Mouse (Mus musculus): ENCODE data around the gene Mpst. TPM values are rescaled to one million over a fixed set of nuclear protein-coding genes. Genes with fewer than 3 reads are reported as not detected.
A peak's percentile ranks its signal among the peaks of the same experiment; 100 is the strongest.

Gene Mpst
- polyA plus RNA-seq, 1 experiment from 2014 or later: 3.1 TPM

DNA sequence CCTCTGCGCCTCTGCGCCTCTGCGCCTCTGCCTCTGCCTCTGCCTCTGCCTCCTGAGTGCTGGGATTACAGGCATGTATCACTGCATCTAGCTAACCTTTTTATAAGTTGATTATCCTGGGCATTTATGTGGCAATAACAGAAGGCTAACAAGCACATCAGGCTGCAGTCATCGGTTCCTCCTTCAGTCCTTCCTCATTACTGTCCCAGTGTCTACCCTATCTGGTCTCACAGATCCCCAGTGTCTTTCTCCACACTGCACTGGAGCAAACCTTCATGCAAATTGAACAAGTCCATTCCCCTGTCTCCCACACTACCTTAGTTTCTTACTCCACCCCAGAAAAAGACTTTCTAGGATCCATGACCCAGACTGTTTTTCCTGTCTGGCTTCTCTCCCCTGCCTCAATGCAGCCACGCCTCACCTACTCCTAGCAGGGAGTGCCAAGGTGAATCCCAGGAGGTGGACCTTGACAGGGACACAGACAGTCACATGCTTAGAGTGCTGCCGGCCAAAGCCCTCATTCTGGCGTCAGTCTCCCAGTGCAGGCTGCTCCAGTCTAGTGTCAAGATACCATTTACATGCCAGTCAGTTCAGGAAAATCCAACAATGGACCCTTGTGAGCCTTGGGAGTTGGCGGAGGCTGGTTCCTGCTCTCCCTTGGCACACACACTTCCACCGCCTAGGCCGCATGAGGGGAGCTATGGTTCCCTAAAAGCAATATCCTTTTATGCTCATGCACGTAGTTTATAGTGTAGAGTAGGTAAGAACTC lies 22.6 kb upstream of the Mpst start:
- no peak overlapping the region for H3K9ac ChIP-seq
- no peak overlapping the region for H3K4me2 ChIP-seq (replicated peaks)
- H3K4me3 ChIP-seq (replicated peaks): no peak overlapping the region
- H3K4me1 ChIP-seq (replicated peaks): no peaks in the 10 kb centered on the region
- peaks cover 17% of the 10 kb centered on the region for H3K27me3 ChIP-seq (replicated peaks)
- 0 out of 2 replicates have a peak overlapping the region, but pooled peaks have one; percentile 19 for H3K27ac ChIP-seq
- 77% methylated on average over 11 of the region's 11 CpGs for WGBS
- peak; percentile 80 for ATAC-seq
- H3K9me3 ChIP-seq: no peaks in the 10 kb centered on the region
- H3K36me3 ChIP-seq: no peaks in the 10 kb centered on the region

DNA sequence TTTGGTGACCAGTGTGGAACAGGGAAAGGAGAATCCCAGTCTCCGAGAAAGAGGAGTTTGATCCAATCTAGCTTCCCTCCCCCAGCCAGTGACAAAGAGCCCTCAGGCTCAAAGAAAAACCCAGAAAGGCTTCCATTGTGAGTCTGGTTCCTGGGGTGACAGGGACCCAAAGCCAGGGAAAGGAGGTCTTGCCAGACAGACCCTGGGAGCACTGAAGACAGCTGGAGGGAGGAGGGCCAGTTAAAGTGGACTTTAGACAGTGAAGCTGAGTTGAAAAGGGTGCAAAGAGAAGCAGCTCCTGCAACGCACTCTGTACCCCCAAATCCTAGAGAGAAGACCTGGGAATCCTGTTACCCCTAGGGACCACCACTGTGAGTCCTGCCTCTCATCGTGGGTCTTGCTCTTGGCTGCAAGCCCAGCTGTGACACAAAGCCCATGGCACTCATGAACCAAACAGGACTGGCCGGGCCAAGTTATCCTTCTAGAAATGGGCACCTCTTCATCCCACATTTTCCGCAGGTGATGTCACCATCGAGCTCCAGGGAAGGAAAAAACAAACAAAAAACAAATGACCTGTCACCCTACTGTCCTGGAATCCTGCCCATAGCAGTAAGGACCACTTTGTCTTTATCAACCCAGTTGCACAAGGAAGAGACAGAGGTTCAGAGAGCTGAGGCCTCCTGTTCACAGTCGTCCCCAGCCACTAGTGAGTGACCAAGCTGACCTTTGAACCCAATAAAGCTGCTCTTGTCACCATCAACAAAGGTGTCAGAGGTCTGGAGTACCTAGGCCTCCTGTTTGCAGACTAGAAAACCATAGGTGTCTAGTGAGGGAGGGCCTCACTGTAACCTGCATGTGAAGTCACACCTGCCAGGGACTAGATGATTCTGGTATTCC lies 21.7 kb upstream of the Mpst start:
- no peaks in the 10 kb centered on the region for H3K9me3 ChIP-seq
- H3K9ac ChIP-seq: no peak overlapping the region
- H3K4me3 ChIP-seq (replicated peaks): no peak overlapping the region
- H3K27ac ChIP-seq: 0 out of 2 replicates have a peak overlapping the region, but pooled peaks have one; percentile 19
- H3K27me3 ChIP-seq (replicated peaks): peaks cover 19% of the 10 kb centered on the region
- H3K36me3 ChIP-seq: no peaks in the 10 kb centered on the region
- peak; percentile 84 for ATAC-seq
- no peaks in the 10 kb centered on the region for H3K4me1 ChIP-seq (replicated peaks)
- no peak overlapping the region for H3K4me2 ChIP-seq (replicated peaks)
- WGBS: 62% methylated on average over 7 of the region's 7 CpGs

DNA sequence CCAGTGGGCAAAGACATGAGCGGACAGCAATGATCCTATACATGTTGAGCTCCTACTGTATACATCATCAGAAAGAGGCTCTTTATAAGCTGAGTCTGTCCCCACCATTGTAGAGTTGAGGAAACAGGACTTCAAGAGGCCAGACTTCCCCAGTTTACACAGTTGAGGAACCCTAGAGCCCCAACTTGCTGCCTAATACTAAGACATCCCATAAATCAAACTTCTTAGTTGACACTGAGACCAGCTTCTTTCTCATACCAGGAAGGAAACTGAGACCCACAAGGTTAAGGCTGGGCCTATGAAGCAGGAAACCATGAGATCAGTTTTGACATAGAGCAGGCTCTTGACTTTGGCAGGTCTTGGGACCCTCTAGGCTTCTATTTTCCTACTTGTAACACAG lies 20.7 kb upstream of the Mpst start:
- WGBS: 84% methylated on average over 1 of the region's 1 CpGs
- H3K4me3 ChIP-seq (replicated peaks): no peak overlapping the region
- H3K4me1 ChIP-seq (replicated peaks): no peaks in the 10 kb centered on the region
- H3K9me3 ChIP-seq: no peaks in the 10 kb centered on the region
- no peak overlapping the region for H3K27ac ChIP-seq
- no peak overlapping the region for H3K9ac ChIP-seq
- no peaks in the 10 kb centered on the region for H3K36me3 ChIP-seq
- no peak overlapping the region for H3K4me2 ChIP-seq (replicated peaks)
- ATAC-seq: no peak
- peaks cover 15% of the 10 kb centered on the region for H3K27me3 ChIP-seq (replicated peaks)

DNA sequence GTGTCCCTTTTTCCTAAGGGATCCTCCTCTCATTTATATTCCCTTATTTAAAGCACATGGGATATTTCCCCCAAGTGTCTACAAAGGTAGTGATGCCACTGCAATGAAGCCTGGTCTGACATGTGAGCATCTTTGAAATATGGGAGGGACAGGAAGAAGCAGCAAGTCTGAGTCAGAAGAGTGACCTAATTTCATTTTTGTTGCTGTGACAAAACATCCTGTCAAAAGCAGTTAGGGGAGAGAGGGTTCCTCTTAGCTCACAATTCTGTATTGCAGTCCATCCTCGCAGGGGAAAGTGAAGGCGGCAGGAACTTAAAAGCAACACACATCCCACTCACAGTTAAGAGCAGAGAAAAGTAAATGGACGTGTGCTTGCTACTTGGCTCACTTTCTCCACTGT lies 15.4 kb upstream of the Mpst start:
- Histone ChIP-seq H3K9ac (no peak overlapping the region), H3K27me3 (replicated peaks) (peaks cover 29% of the 10 kb centered on the region), H3K36me3 (no peaks in the 10 kb centered on the region), H3K4me2 (replicated peaks) (no peak overlapping the region), H3K27ac (no peak overlapping the region), H3K9me3 (no peaks in the 10 kb centered on the region), H3K4me3 (replicated peaks) (no peak overlapping the region), H3K4me1 (replicated peaks) (no peaks in the 10 kb centered on the region)
- ATAC-seq: no peak
- 78% methylated on average over 3 of the region's 3 CpGs for WGBS

DNA sequence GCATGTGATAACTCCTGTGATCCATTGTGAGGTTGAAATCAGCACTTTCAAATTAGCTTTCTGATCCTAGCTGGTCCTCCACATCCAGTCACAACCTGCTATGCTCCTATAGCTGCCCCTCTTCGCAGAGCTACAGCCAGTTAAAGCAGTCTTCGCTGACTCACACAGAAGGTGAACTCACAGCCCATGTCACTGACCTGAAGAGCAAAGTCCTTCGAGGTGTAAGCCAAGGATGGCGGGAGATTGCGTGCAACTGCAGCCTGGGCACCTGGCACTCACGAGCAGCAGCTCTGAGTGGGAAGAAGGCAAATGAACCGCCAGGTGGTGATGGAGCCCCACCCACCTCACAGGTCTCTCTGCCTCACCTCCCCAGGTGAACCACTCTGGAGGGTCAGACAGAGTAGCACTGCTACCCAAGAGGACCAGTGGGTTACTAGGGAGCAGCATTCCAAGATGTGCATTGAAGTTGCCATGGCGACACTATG lies 10.7 kb upstream of the Mpst start, which contains the start of gene Tex33:
Gene Tex33 (minus strand): TSS at position 435 of the 485 bp plus-strand sequence.
- H3K9ac ChIP-seq: no peak within 1 kb of the TSS
- WGBS: 74% methylated on average over 8 of the region's 8 CpGs
- H3K4me3 ChIP-seq (replicated peaks): no peak within 1 kb of the TSS
- H3K27me3 ChIP-seq (replicated peaks): peaks cover 24% of the 10 kb centered on the region
- H3K36me3 ChIP-seq: no peaks in the 10 kb centered on the region
- H3K9me3 ChIP-seq: no peaks in the 10 kb centered on the region
- ATAC-seq: no peak
- H3K4me1 ChIP-seq (replicated peaks): no peaks in the 10 kb centered on the region
- H3K27ac ChIP-seq: no peak within 1 kb of the TSS
- no peak within 1 kb of the TSS for H3K4me2 ChIP-seq (replicated peaks)

DNA sequence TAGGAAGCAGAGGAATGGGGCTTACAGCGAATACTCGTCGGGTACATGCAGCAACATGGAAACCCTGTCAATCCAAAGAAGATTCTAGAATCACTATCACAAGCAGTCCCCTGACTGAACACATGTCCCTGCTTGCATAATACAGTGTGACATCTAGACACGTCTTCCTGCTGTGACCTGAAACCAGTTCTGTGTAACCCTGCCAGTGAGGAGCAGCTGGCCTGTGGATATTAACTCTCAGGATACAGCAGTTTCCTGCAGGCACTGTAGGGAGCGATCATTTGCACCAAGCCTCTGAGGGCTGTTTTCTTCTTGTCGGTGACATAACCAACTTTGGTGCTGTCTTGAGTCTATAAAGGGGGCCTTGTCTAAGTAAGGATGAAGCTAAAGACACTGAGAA lies 4.9 kb upstream of the Mpst start:
- Histone ChIP-seq H3K9ac (no peak overlapping the region), H3K4me1 (replicated peaks) (peaks cover 24% of the 10 kb centered on the region), H3K4me2 (replicated peaks) (no peak overlapping the region), H3K36me3 (no peaks in the 10 kb centered on the region), H3K27ac (no peak overlapping the region), H3K27me3 (replicated peaks) (peaks cover 4% of the 10 kb centered on the region; the same call in 1 of the 2 replicates), H3K9me3 (no peaks in the 10 kb centered on the region), H3K4me3 (replicated peaks) (no peak overlapping the region)
- ATAC-seq: no peak
- WGBS: 76% methylated on average over 6 of the region's 6 CpGs

DNA sequence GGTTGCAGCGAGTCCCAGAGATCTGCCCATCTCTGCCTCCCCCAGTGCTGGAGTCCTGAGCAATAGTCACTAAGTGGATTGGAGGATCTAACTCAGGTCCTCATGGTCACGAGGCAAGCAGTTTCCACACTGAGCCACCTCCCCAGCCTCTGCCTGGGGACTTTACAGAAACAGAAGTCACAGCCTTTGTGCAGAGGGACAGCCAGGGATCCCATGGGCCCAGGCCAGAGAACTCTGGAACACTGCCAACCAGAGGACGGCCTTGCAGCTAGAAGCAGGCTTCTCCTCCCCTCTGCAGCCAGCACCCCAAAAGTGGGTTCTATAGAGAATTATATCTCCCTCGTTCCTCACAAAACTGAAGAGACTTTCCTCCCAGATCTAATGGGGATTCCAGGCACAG lies 4.3 kb upstream of the Mpst start:
- peaks cover 24% of the 10 kb centered on the region for H3K4me1 ChIP-seq (replicated peaks)
- no peak overlapping the region for H3K27ac ChIP-seq
- ATAC-seq: no peak
- no peaks in the 10 kb centered on the region for H3K36me3 ChIP-seq
- no peak overlapping the region for H3K9ac ChIP-seq
- 49% methylated on average over 4 of the region's 4 CpGs for WGBS
- H3K27me3 ChIP-seq (replicated peaks): peaks cover 4% of the 10 kb centered on the region; the same call in 1 of the 2 replicates
- H3K4me3 ChIP-seq (replicated peaks): no peak overlapping the region
- no peak overlapping the region for H3K4me2 ChIP-seq (replicated peaks)
- H3K9me3 ChIP-seq: no peaks in the 10 kb centered on the region

DNA sequence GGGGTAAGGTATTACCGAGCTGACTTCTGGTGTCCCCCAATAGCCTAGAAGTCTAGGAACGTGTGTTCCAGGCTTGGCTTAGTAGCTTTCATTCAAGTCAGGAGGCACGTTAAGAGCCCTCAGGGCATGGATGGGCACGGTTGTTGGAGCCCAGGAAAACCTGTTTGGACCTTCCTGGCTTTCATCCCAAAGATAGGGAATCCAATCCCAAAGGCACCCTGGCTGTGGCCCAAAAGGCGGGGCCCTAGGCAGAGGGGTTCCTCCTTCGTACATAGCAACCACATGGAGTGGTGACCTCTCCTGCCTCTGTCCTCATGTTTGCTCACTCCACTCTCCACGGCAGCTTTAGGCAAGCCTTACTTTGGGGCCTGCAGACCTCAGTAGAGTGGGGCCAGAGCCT lies 3.8 kb upstream of the Mpst start:
- 76% methylated on average over 7 of the region's 7 CpGs for WGBS
- Histone ChIP-seq H3K27me3 (replicated peaks) (peaks cover 4% of the 10 kb centered on the region; the same call in 1 of the 2 replicates), H3K27ac (no peak overlapping the region), H3K4me3 (replicated peaks) (no peak overlapping the region), H3K4me1 (replicated peaks) (peaks cover 29% of the 10 kb centered on the region), H3K9ac (no peak overlapping the region), H3K9me3 (no peaks in the 10 kb centered on the region), H3K36me3 (no peaks in the 10 kb centered on the region), H3K4me2 (replicated peaks) (no peak overlapping the region)
- ATAC-seq: no peak

DNA sequence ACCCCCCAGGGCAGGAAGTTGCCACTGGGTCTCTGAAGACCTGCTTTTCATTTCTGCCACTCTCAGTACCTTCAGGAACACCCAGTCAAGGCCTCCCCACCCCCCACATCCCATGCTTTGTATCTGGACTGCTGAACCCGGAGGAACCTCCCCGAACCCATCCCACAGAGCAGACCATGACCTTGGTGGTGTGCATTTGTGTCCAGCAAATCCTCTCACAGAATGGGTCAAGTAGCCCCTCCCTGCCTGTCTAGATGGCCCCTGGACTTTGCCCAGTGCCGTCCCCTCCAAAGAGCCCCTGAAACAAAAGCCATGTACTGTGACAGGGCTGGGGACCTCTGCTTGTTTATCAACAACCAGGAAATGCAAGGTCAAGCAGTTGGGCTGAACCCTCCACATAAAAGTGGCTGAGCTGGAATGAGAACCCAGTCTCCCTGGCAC lies 2.9 kb upstream of the Mpst start:
- H3K4me1 ChIP-seq (replicated peaks): peaks cover 31% of the 10 kb centered on the region
- no peak overlapping the region for H3K4me3 ChIP-seq (replicated peaks)
- no peaks in the 10 kb centered on the region for H3K9me3 ChIP-seq
- peak overlapping the region; percentile 30 for H3K4me2 ChIP-seq (replicated peaks)
- H3K27ac ChIP-seq: peak overlapping the region; percentile 48; the same call in 1 of the 2 replicates
- 28% methylated on average over 3 of the region's 3 CpGs for WGBS
- ATAC-seq: no peak
- no peak overlapping the region for H3K9ac ChIP-seq
- H3K36me3 ChIP-seq: no peaks in the 10 kb centered on the region
- H3K27me3 ChIP-seq (replicated peaks): peaks cover 3% of the 10 kb centered on the region; the same call in 1 of the 2 replicates

DNA sequence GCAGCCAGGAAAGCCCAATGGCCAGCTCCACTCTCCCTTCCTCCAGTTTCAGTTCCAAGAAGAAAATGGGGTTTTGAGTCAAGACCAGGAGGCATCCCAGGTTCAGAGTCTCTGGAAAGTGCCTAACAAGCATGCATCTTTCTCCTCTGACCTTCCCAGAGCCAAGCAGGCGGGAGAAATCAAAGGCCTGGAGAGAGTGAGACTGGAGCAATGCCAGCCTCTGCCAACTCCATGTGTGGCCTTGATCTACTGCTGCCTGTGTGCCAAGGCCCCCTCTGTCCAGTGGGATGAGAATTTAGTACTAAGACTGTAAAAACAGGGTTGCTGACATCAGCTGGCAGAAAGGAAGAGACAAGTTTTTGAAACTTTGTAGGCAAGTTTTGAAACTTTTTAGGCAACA lies 2.3 kb upstream of the Mpst start:
- peaks cover 35% of the 10 kb centered on the region for H3K4me1 ChIP-seq (replicated peaks)

DNA sequence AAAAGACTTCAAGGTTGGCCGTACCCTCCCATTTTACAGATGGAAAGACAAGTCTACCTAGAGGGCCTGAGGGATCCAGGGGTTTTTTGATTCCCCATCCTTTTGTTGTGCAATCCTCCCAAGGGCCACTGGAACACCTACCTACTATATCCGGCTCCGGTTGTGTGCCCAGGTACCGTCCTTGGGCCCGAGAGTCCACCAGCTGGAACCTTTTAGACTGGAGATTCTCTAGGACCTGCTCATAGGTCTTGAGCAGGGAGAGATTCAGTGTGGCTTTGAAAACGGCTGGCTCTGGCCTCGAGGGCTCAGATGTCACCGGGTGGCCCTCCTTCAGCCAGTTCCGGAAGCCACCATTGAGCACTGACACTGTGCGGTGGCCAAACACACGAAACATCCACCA lies 1.1 kb upstream of the Mpst start:
- Histone ChIP-seq H3K9ac (peak overlapping the region; percentile 47; the same call in 1 of the 2 replicates), H3K4me3 (replicated peaks) (peak overlapping the region; percentile 72), H3K27me3 (replicated peaks) (peaks cover 15% of the 10 kb centered on the region), H3K36me3 (no peaks in the 10 kb centered on the region), H3K9me3 (no peaks in the 10 kb centered on the region), H3K27ac (peak overlapping the region; percentile 95; the same call in 1 of the 2 replicates), H3K4me1 (replicated peaks) (peaks cover 42% of the 10 kb centered on the region), H3K4me2 (replicated peaks) (peak overlapping the region; percentile 83)
- 54% methylated on average over 11 of the region's 11 CpGs for WGBS
- no peak for ATAC-seq

More for the DNA sequence above, 2.3 kb upstream of the Mpst start:
- ATAC-seq: no peak
- Histone ChIP-seq H3K36me3 (no peaks in the 10 kb centered on the region), H3K4me3 (replicated peaks) (no peak overlapping the region), H3K27me3 (replicated peaks) (peaks cover 5% of the 10 kb centered on the region), H3K4me2 (replicated peaks) (peak overlapping the region; percentile 30), H3K9me3 (no peaks in the 10 kb centered on the region), H3K27ac (peak overlapping the region; percentile 48; the same call in 1 of the 2 replicates), H3K9ac (no peak overlapping the region)
- WGBS: 81% methylated on average over 1 of the region's 1 CpGs
